In the genomic region with DNA sequence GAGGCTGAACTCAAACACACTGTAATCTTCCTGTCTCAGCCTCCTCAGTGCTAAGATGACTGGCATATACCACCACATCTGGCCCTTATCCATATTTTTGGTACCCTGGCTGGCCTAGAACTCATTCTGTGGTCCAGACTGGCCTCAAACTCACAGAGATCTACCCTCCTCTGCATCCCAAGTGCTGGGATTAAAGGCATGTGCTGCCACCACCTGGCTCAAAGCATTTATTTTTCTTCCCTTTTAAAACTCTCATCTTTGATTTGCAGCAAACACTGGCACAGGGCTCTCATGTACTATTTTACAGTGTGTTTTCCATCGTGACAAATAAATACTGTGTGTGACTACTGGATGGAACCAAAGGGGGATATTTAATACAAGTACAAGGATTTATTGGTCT, we compare ENCODE assay signal across 17 mouse cellular contexts. TPM values are rescaled to one million over a fixed set of nuclear protein-coding genes. Genes with fewer than 3 reads are reported as not detected.
DNase-seq lines count a peak whose midpoint lies in the region; ATAC-seq and TF ChIP-seq lines count a peak whose summit lies in the region.
"Had no signal": no experiment of that assay in that cellular context is flagged by ENCODE, and none has a peak within 500 bp of the region (broad histone marks: within the 10 kb centered on the region; RNA-seq: fewer than 3 reads in every experiment).

No protein-coding gene starts in this region.

- TF ChIP-seq EP300 in lung, postnatal 0 days (IDR thresholded peaks at IDR 0.05): no peak

- no peak overlapping the region for H3K4me2 ChIP-seq in intestine, postnatal 0 days (replicated peaks; ENCODE audit: low read depth)
- H3K4me2 ChIP-seq in intestine, embryonic 16.5 days (ENCODE audit: low read depth, low read length): no peak overlapping the region
- no peak overlapping the region for H3K4me2 ChIP-seq in lung, postnatal 0 days (replicated peaks; ENCODE audit: low read depth, low read length)
- H3K4me2 ChIP-seq: midbrain, embryonic 15.5 days; neural tube, embryonic 12.5 days had no signal

- peaks cover 23% of the 10 kb centered on the region for H3K36me3 ChIP-seq in intestine, postnatal 0 days (ENCODE audit: control insufficient read depth, insufficient read depth)
- 0 out of 2 replicates have a peak, but pooled peaks cover 8% of the 10 kb centered on the region for H3K36me3 ChIP-seq in intestine, embryonic 16.5 days (ENCODE audit: control insufficient read depth, insufficient read depth, low read length)
- H3K36me3 ChIP-seq in lung, postnatal 0 days (ENCODE audit: insufficient read depth, low read length): peaks cover 19% of the 10 kb centered on the region; the same call in 1 of the 2 replicates

- 85% methylated on average over 1 of the region's 1 CpGs for WGBS in intestine, postnatal 0 days
- 86% methylated on average over 1 of the region's 1 CpGs for WGBS in intestine, embryonic 16.5 days
- WGBS in lung, postnatal 0 days: 87% methylated on average over 1 of the region's 1 CpGs

- no peak overlapping the region for H3K4me3 ChIP-seq in intestine, postnatal 0 days (ENCODE audit: low read depth, low read length)
- no peak overlapping the region for H3K4me3 ChIP-seq in intestine, embryonic 16.5 days (ENCODE audit: low read length)
- no peak overlapping the region for H3K4me3 ChIP-seq in lung, postnatal 0 days (ENCODE audit: low read depth, low read length)
- H3K4me3 ChIP-seq: midbrain, embryonic 15.5 days; neural tube, embryonic 12.5 days had no signal

- no peaks in the 10 kb centered on the region for H3K9me3 ChIP-seq in intestine, postnatal 0 days (ENCODE audit: control insufficient read depth)
- no peaks in the 10 kb centered on the region for H3K9me3 ChIP-seq in intestine, embryonic 16.5 days (ENCODE audit: control insufficient read depth, low read length)
- H3K9me3 ChIP-seq in lung, postnatal 0 days (ENCODE audit: low read length): no peaks in the 10 kb centered on the region
- H3K9me3 ChIP-seq: midbrain, embryonic 15.5 days; neural tube, embryonic 12.5 days had no signal

- H3K27me3 ChIP-seq in intestine, postnatal 0 days (replicated peaks; ENCODE audit: control insufficient read depth, insufficient read depth, low read length): no peaks in the 10 kb centered on the region
- H3K27me3 ChIP-seq in intestine, embryonic 16.5 days (replicated peaks; ENCODE audit: control insufficient read depth, insufficient read depth, low read length): no peaks in the 10 kb centered on the region
- no peaks in the 10 kb centered on the region for H3K27me3 ChIP-seq in lung, postnatal 0 days (replicated peaks; ENCODE audit: insufficient read depth, low read length)
- H3K27me3 ChIP-seq: midbrain, embryonic 15.5 days; neural tube, embryonic 12.5 days had no signal

- no peak overlapping the region for H3K27ac ChIP-seq in intestine, postnatal 0 days (ENCODE audit: low read depth, low read length)
- no peak overlapping the region for H3K27ac ChIP-seq in intestine, embryonic 16.5 days (ENCODE audit: low read length)
- H3K27ac ChIP-seq in lung, postnatal 0 days (ENCODE audit: low read length): no peak overlapping the region
- H3K27ac ChIP-seq: midbrain, embryonic 15.5 days; neural tube, embryonic 12.5 days had no signal

- no peak overlapping the region for H3K9ac ChIP-seq in intestine, postnatal 0 days (ENCODE audit: low read depth, low read length)
- H3K9ac ChIP-seq in intestine, embryonic 16.5 days (ENCODE audit: low read depth, low read length): no peak overlapping the region
- H3K9ac ChIP-seq in lung, postnatal 0 days (replicated peaks; ENCODE audit: low read depth): no peak overlapping the region
- H3K9ac ChIP-seq: midbrain, embryonic 15.5 days; neural tube, embryonic 12.5 days had no signal

- ATAC-seq in intestine, postnatal 0 days: no peak
- ATAC-seq in intestine, embryonic 16.5 days: no peak
- no peak for ATAC-seq in lung, postnatal 0 days
- ATAC-seq: midbrain, embryonic 15.5 days had no signal

- peak; percentile 45 for DNase-seq in cerebellum, postnatal 10 days
- no peak for DNase-seq in cerebellum, adult 8-10 months
- no peak for DNase-seq in lung, postnatal 0 days (ENCODE audit: low spot score)
- DNase-seq in lung, postnatal 25 days (ENCODE audit: low spot score): no peak
- no peak for DNase-seq in urinary bladder, postnatal 10 days (ENCODE audit: low spot score)
- DNase-seq in urinary bladder, adult 18-20 months (ENCODE audit: low spot score in 2 of 2): no peak
- DNase-seq: adrenal gland, adult 2 months; gastrocnemius, postnatal 36 days; kidney, adult 18-20 months had no signal

- peak; percentile 56 for TF ChIP-seq CTCF in intestine, postnatal 0 days (IDR thresholded peaks at IDR 0.05; ENCODE audit: low read depth)
- TF ChIP-seq CTCF in lung, postnatal 0 days (IDR thresholded peaks at IDR 0.05): peak; percentile 50

- no peaks in the 10 kb centered on the region for H3K4me1 ChIP-seq in intestine, postnatal 0 days (replicated peaks; ENCODE audit: control insufficient read depth, insufficient read depth, low read length)
- H3K4me1 ChIP-seq in intestine, embryonic 16.5 days (ENCODE audit: control insufficient read depth, insufficient read depth, low read length): no peaks in the 10 kb centered on the region
- no peaks in the 10 kb centered on the region for H3K4me1 ChIP-seq in lung, postnatal 0 days (ENCODE audit: insufficient read depth, low read depth, low read length)
- H3K4me1 ChIP-seq: midbrain, embryonic 15.5 days; neural tube, embryonic 12.5 days had no signal

RNA-seq across cellular contexts. Expression of gene Gm28729, which starts 29.0 kb away (rescaled TPM):
- not detected in 2 replicates for polyA plus RNA-seq in intestine, postnatal 0 days (2015; fragmentation: Nextera tagmentation; extraction: Ambion mirVana)
- not detected in 2 replicates for polyA plus RNA-seq in intestine, embryonic 16.5 days (2015; fragmentation: Nextera tagmentation; extraction: Ambion mirVana)
- polyA plus RNA-seq in lung, postnatal 0 days (2015; fragmentation: Nextera tagmentation; extraction: Ambion mirVana): 2.7 and 4.4 TPM in 2 replicates
- polyA plus RNA-seq: adrenal gland, adult 2 months; embryonic facial prominence, embryonic 11.5 days; heart, embryonic 14.5 days; limb, embryonic 11.5 days; liver, embryonic 16.5 days; neural tube, embryonic 12.5 days had no signal

Comparison
In these comparisons a context has a peak if more than half of its experiments do, and no peak if none do; other contexts are left out.
1. DNase-seq: peak in cerebellum, postnatal 10 days (2 of 2); none in cerebellum, adult 8-10 months (single experiment), lung, postnatal 0 days (single experiment), lung, postnatal 25 days (single experiment), urinary bladder, postnatal 10 days (single experiment) and urinary bladder, adult 18-20 months (0 of 2).